Mouse (Mus musculus) kidney, postnatal 10 days (tissue): Measurements from ENCODE around the gene Rgs9bp.

ENCODE experiments used
- DNase-seq: peaks from one replicate; pipeline ENCODE4 v3.0.0; 2021; ENCODE audit warnings: mixed read lengths

The Rgs9bp gene

GRCm38 (mm10) chr7:35585191-35586054 lies at the start of gene Rgs9bp:
TSS of gene Rgs9bp (minus strand) at chr7:35585582.
- peak; percentile 80 for DNase-seq

GRCm38 (mm10) chr7:35628496-35628895 lies 43.1 kb upstream of the Rgs9bp start:
- peak; percentile 43 for DNase-seq

DNA sequence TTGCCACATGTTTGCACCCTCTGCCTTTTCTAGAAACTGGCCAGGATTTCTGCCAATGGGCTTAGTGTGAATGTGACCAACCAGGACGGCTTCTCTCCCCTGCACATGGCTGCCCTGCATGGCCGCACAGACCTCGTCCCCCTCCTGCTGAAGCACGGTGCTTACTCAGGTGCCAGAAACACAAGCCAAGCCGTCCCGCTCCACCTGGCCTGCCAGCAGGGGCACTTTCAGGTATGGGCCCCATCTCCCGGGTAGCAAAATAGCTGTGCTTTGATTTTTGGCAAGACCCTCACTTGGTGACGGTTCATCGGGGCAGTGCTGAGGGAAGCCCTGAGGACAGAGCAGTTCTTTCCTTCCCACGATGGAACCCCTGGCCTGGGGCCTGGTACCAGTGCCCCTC lies 42.0 kb upstream of the Rgs9bp start:
- DNase-seq: peak; percentile 19

GRCm38 (mm10) chr7:35626038-35626437 lies 40.7 kb upstream of the Rgs9bp start:
- no peak for DNase-seq

DNA sequence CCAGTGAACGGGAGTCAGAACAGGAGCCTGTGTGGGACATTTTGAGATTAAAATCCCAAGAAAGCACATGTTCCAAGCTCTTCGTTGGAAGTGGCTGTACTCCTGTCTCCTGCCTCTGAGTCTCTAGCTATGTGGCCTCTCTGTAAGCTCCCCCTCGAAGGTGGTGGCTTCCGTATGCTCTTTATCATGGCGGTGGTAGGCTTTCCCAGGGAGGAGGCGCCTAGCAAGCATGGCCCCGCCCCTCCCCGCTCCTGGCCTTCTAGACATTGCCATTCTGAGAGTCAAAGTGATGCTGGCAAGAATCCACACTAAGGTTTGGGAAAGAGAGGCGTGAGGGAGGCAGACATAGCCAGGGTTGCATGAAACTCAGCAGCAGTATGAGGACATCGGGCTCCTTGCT lies 37.2 kb upstream of the Rgs9bp start:
- DNase-seq: no peak

- DNase-seq: no peak
Measured at GRCm38 (mm10) chr7:35617513-35617912, 32.1 kb upstream of the Rgs9bp start.

- DNase-seq: no peak
Measured at GRCm38 (mm10) chr7:35609245-35609644, 23.9 kb upstream of the Rgs9bp start.

DNA sequence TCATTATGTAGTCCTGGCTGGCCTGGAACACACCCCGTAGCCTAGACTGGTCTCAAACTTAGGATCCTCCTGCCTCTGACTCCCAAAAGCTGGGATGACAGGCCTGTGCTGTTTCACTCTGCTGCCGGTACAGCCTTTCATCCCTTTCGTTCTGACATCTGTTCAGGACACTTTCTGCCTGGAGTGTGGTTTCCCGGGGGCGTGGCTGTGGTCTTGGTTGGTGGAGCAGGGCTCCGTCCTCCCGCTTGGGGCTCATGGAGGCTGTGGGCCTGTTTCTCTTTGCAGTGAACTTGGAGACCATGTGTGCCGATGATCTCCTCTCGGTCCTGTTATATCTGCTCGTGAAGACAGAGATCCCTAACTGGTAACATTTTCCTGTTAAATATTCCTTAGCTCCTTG lies 21.4 kb upstream of the Rgs9bp start:
- no peak for DNase-seq

DNA sequence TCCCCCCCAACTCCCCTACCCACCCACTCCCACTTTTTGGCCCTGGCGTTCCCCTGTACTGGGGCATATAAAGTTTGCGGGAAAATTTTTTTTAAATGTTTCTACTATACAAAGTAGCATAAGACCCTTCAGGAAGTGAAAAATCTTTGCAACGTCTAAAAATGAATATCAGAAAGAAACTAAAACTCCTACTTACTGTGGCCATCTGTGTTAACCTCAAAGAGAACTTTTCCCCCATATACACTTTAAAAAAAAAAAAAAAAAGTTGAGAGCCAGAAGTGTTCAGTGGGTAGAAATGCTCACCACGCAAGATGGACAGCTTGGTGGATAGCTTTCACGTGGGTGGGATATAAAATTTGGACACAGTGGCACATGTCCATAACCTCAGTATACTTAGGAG lies 17.4 kb upstream of the Rgs9bp start:
- DNase-seq: no peak

GRCm38 (mm10) chr7:35601106-35601505 lies 15.7 kb upstream of the Rgs9bp start:
- no peak for DNase-seq

GRCm38 (mm10) chr7:35600031-35600430 lies 14.6 kb upstream of the Rgs9bp start:
- no peak for DNase-seq

GRCm38 (mm10) chr7:35599492-35599891 lies 14.1 kb upstream of the Rgs9bp start:
- DNase-seq: no peak

- no peak for DNase-seq
Measured at GRCm38 (mm10) chr7:35594311-35594710, 8.9 kb upstream of the Rgs9bp start.

DNA sequence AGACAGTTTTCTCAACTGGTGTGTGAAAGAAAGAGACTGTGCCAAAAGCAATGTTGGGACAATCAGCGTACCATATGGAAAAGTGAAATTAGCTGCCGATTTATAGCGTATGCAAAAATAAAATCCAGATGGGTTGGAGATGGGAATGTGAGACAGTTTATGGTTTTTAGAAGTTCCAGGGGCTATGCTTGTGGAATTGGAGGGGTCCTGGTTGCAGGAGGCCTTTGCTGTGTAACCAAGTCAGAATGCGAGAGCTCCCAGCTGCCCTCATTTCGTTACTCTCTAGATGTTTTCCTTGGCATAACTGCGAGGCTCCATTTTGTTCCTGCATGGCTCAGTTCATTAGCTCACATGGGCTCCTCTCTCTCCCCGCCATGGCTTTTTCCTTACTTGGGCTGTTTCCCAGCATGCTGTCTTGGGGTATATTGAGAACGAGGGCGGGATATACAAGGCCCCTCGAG lies 5.4 kb upstream of the Rgs9bp start:
- DNase-seq: peak; percentile 24

- no peak for DNase-seq
Measured at GRCm38 (mm10) chr7:35589485-35589884, 4.1 kb upstream of the Rgs9bp start.

GRCm38 (mm10) chr7:35588680-35589428 lies 3.5 kb upstream of the Rgs9bp start:
- no peak for DNase-seq

GRCm38 (mm10) chr7:35587728-35588127 lies 2.3 kb upstream of the Rgs9bp start:
- DNase-seq: no peak

GRCm38 (mm10) chr7:35586906-35587445 lies 1.6 kb upstream of the Rgs9bp start:
- no peak for DNase-seq

DNA sequence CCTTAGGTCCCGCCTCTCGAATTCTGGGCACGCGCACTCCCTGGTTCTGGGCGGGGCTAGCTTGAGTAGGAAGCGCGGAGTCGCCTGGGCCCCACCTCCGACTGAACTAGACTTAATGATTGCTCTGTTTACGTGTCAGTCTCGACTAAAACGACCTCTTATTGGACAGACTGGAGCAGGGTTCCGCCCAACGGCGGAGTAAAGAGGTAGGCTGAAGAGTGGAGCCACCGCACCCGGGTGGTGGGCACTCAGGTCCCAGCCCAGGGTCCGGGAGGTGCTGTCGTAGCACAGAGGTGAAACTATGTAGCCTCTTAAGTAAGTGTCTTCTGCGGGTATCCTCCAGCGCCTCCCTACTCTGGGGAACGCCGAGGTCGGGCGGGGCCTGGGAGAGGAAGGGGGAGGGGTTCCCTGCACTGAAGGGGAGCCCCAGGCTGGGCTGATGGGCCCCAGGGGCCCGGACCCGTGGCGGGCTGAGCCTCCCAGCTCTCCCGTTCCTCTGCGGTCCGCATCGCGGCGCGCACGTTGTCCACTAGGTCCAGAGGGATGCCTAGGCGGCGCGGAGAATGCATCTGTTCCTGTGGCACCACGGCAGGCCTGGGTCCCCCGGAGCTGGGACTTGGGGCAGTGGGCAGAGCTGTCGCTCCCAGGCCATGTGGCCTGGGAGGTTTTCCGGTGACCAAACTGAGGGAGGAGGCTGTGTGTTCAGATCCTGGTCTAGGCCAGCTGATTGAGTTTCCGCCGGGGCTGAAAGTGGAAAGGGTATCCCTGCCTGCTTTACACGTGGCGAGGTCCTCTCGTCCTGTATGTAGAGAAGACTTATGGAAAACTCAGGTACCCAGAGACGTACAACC lies 898 bp upstream of the Rgs9bp start, which contains the start of gene Ankrd27:
TSS of gene Ankrd27 (plus strand) at position 190 of the 851 bp plus-strand sequence.
- peak; percentile 96 for DNase-seq

GRCm38 (mm10) chr7:35584786-35585190 lies 594 bp downstream of the Rgs9bp start:
- peak; percentile 53 for DNase-seq

DNA sequence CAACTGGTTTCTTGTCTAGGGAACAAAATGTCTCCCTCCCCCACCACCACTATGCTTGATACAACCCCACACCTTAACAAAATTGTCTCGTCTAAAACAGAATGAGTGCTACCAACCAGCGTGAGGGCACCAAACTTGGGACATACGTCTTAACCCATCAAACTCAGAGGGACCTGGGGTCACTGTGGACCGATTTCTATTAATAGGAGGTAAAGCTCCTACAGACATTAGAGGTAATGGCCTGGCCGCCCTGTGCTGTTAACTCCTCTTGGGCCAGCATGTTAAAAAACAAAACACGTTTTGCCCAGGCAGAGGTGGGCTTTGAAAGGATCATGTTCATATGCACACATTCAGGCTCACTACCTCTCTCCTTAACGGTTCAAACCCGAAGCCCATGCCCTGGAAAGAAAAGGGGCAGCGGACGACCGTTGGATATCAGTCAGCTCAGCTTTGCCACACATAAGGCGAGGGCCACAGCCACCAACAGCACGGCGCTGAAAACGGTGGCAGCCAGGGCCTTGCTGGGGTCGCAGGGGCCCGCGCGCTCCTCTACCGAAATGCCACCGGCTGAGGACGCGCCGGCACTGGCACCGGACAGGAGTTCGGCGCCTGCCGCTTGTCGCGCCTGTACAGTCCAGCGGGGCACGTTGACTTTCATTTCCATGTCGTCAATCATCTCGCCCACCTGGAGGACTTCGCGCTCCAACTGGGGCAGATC lies 1.2 kb downstream of the Rgs9bp start:
- DNase-seq: no peak

DNA sequence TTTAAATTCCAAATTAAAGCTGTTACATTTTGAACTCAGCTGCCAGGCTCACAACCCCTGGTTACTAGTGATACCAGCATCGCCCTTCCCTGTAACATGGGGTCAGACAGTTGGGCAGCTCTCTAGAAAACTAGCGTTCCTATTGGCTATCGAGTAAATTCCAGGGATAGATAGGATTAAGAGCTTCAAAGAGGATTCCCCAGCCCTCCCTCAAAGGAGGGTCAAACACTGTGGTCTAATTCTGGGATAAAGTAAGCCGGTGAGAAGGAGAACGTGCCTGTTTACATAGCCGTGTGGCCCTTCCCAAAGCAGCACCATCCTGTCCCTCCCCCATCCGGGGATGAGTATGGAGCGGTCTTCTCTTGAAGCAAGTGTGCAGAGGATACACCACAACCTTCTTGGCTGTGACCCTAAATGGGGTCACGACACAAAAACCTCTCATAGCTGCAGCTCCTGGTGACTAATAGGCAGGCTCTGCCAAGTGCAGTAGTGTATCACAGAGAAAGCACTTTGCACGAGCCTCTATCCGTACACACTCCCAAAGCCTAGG lies 1.8 kb downstream of the Rgs9bp start:
- no peak for DNase-seq
